Comparison of ENCODE assay signal across 12 mouse cellular contexts in the genomic region with DNA sequence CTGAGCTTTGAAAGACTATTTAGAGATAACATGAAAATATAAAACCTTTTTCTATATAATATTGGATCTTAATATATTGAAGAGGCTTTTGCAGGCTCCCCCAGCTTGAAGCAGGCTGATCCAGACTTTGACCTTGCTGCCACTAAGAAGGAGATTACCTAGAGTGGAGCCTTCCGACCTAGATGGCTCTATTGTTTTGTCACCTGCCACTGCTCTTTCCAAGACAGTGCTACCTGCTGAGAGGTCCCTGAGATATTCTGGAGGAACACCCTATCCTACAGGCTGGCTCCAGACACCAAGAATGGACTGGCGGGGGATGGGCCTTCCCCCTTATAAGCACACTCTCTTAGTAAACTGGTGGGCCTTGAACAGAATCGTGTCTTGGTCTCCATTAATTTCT. TPM values are rescaled to one million over a fixed set of nuclear protein-coding genes. Genes with fewer than 3 reads are reported as not detected.
DNase-seq lines count a peak whose midpoint lies in the region; TF ChIP-seq lines count a peak whose summit lies in the region.
"Not testable (repeated sequence)": the region's sequence is repeated elsewhere in the genome, so short reads cannot be mapped to it uniquely, and the experiment has no call there.
"Had no signal": no experiment of that assay in that cellular context is flagged by ENCODE, and none has a peak within 500 bp of the region (broad histone marks: within the 10 kb centered on the region; RNA-seq: fewer than 3 reads in every experiment).

No protein-coding gene starts in this region.

- TF ChIP-seq EP300 in ES-Bruce4 (IDR thresholded peaks at IDR 0.05; ENCODE audit: insufficient read depth, low read depth, low read length) = 0 out of 2 replicates have a peak, but pooled peaks have one; percentile 48

- not testable (repeated sequence) for TF ChIP-seq POLR2A in ES-Bruce4 (IDR thresholded peaks at IDR 0.05; ENCODE audit: insufficient read depth, low read length)

- DNase-seq in ES-CJ7 (ENCODE audit: low read depth, low spot score) (peak; percentile 82), R1 (ENCODE audit: low read depth, low spot score) (peak; percentile 70), ZHBTc4 (ENCODE audit: low read depth, low spot score) (peak; percentile 68)

- H3K9me3 ChIP-seq in ES-Bruce4 (replicated peaks; ENCODE audit: control insufficient read depth, insufficient read depth, low read length, poor library complexity, severe bottlenecking) = not testable (repeated sequence)

- not testable (repeated sequence) for H3K27ac ChIP-seq in ES-Bruce4 (ENCODE audit: insufficient read depth, low read length)

- TF ChIP-seq CTCF in ES-Bruce4 (IDR thresholded peaks at IDR 0.05; ENCODE audit: low read depth, low read length) = not testable (repeated sequence)

- not testable (repeated sequence) for H3K4me1 ChIP-seq in ES-Bruce4 (ENCODE audit: control insufficient read depth, insufficient read depth, low read length)

- H3K9ac ChIP-seq in ES-Bruce4 (ENCODE audit: low read depth, poor library complexity, severe bottlenecking) = not testable (repeated sequence)

- H3K27me3 ChIP-seq in ES-Bruce4 (ENCODE audit: control insufficient read depth, insufficient read depth, low read length, poor library complexity, severe bottlenecking) = not testable (repeated sequence)

- not testable (repeated sequence) for H3K4me3 ChIP-seq in ES-Bruce4 (ENCODE audit: low read depth, low read length)

- not testable (repeated sequence) for H3K36me3 ChIP-seq in ES-Bruce4 (ENCODE audit: control insufficient read depth, insufficient read depth, low read length, poor library complexity, severe bottlenecking)

RNA-seq across cellular contexts. Expression of a gene that starts 0.9 kb away (rescaled TPM):
- polyA plus RNA-seq in ES-Bruce4 (2011; ENCODE audit: insufficient read depth, insufficient read length, low read depth, missing spikeins) = not detected in 2 replicates
- polyA plus RNA-seq: activated CD4-positive, CD25-positive, alpha-beta regulatory T cell, adult 4 months; adrenal gland, adult 2 months; brain, embryonic 14.5 days; C2C12; CD4-positive, CD25-positive, alpha-beta regulatory T cell, adult 4 months; cerebellum, adult 2 months; G1E; Patski had no signal

RNA-seq across cellular contexts. Expression of a gene that starts 13.8 kb away (rescaled TPM):
- not detected in 2 replicates for polyA plus RNA-seq in ES-Bruce4 (2011; ENCODE audit: insufficient read depth, insufficient read length, low read depth, missing spikeins)
- polyA plus RNA-seq: activated CD4-positive, CD25-positive, alpha-beta regulatory T cell, adult 4 months; adrenal gland, adult 2 months; brain, embryonic 14.5 days; C2C12; CD4-positive, CD25-positive, alpha-beta regulatory T cell, adult 4 months; cerebellum, adult 2 months; G1E; Patski had no signal

RNA-seq across cellular contexts. Expression of a gene that starts 45.0 kb away (rescaled TPM):
- polyA plus RNA-seq in ES-Bruce4 (2011; ENCODE audit: insufficient read depth, insufficient read length, low read depth, missing spikeins) = not detected in 2 replicates
- polyA plus RNA-seq: adrenal gland, adult 2 months; brain, embryonic 14.5 days; C2C12; cerebellum, adult 2 months; G1E had no signal

RNA-seq across cellular contexts. Expression of a gene that starts 50.5 kb away (rescaled TPM):
- polyA plus RNA-seq in ES-Bruce4 (2011; ENCODE audit: insufficient read depth, insufficient read length, low read depth, missing spikeins) = not detected in 2 replicates
- polyA plus RNA-seq: activated CD4-positive, CD25-positive, alpha-beta regulatory T cell, adult 4 months; adrenal gland, adult 2 months; brain, embryonic 14.5 days; C2C12; CD4-positive, CD25-positive, alpha-beta regulatory T cell, adult 4 months; cerebellum, adult 2 months; G1E; Patski had no signal
